Mouse (Mus musculus) ovary, postnatal 36 days (tissue): ENCODE measurements around the gene Mup5.
"Not testable (repeated sequence)": the region's sequence is repeated elsewhere in the genome, so short reads cannot be mapped to it uniquely, and the experiment has no call there.

Experiments used
- DNase-seq: peaks from one replicate; pipeline ENCODE4 v3.0.0; 2022; ENCODE audit warnings: low spot score, mixed read lengths

Gene Mup5

GRCm38 (mm10) chr4:61834952-61835708, at the start of gene Mup5:
Gene Mup5 (minus strand): TSS chr4:61835233.
- no peak for DNase-seq

- no peak for DNase-seq
Observed at GRCm38 (mm10) chr4:61858160-61858559, 23.1 kb upstream of the Mup5 start.

GRCm38 (mm10) chr4:61855831-61856698, 21.0 kb upstream of the Mup5 start:
- no peak for DNase-seq

DNA sequence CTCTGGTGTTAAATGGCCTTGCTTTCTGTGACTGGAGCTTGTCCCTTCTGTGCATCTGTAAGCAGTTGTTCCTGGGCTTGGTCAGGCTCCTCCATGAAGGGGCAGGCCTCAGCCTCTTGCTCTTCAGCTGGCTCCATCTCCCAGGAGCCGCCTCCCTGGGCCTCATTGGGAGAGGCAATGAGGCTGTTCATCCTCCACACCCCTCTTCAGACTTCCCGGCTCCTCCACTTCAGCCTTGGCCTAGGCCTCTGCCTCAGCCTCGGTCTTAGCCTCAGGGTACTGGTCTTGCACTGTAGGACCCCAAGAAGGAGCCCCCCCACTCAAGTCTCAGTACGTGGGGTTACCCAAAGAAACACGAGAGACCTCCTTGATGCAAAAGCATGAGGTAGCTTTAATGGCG, 20.3 kb upstream of the Mup5 start:
- DNase-seq, result no peak

DNA sequence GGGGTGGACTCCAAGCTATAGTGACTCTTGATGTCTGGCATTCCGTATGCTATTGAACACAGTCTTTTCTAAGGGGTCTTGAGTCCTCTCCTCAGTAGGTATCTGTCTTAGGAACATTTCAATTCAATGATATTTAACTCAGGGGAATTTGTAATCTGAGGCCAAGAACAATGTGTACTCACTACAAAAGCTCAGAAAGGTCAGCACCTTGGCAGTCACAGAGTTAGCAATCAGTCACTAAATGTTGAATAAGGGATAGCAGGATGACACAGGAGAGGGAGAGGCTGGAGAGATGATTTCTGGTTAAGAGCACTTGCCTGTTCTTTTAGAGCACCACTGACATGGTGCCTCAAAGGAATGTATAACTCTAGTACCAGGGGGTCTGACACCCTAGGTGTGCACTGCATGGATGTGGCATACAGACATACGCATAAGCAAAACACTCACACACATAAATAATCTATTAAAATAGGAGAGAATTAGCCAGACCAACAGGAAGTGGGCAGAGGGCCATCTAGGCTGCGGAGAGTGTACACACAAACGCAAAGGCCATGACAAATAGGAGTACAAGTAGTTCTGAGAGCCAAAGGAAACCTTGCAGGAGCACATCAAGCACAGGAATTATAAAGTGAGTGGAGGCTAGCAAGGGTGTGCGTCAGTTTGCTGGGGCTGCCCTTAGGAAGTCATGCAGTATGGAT, 9.9 kb upstream of the Mup5 start:
- no peak for DNase-seq

- no peak for DNase-seq
Observed at GRCm38 (mm10) chr4:61829211-61829610, 5.8 kb downstream of the Mup5 start.

DNA sequence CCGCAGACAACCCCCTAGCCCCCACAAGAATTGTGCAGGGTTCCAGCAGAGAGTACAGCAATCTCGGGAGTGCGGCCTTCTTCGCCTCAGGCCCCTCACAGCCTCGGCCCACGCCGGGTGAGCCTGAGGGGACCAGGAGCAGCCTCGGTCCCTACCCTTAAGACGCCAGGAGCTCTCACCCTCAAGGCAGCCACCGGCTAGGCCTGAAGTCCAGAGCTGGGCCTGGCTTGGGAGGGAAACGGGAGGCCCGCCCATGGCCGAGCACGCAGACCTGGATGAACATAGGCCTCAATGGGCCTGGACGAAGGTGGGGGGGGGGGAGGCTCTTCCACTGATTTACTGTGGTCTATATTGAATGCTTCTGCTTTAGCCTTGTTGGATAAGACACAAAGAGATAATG, 11.8 kb downstream of the Mup5 start:
- no peak for DNase-seq

DNA sequence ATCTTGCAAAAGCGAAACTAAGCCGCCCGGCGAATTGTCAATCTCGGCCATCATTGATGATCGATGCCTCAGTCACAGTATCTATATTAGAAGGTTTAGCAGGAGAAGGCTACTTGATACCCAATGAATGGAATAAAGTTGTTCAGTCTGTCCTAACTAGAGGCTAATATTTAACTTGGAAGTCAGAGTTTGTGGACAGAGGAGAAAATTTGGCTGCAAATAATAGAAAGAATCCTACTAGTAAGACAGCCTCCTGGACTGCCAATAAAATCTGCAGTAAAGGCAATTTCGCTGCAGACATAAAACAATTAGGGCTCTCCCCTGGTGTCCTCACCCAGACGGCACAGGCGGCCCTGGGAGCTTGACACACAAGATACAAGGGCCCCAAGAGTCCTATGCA, 12.5 kb downstream of the Mup5 start:
- not testable (repeated sequence) for DNase-seq

DNA sequence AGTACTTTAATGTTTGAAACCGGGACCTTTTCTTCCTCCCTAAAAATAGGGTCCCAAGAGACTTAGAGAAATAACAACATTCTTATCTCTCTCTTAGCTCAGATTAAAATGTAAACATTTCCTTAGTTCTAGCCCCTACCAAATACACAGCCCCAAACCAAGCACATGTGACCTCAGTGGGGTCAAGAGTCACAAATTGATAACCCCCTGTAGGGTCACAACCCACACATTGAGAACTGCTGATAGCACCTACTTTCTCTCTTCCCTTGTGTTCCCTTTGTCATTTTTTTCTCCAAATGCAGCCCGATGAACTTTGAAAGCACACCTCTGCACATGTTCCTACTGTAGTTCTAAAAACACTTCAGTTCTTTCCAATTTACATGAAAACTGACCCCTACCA, 19.4 kb downstream of the Mup5 start:
- no peak for DNase-seq

DNA sequence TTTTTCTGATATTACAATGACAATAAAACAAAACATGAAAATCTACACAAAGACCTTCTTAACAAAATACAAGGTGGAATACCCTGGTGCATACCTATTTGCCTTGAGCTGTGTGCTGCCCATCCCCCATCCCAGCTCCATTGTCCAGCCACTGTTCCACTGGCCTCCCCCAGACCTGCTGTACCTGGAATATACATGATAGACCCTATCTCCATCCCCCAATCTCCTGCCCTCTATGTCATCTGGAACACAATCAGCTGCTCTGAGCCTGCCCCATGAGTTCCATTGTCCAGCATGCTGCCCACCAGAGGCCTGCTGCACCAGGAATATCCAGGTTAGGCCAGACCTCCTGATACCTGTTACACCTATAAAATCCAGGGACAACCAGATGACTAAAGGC, 21.6 kb downstream of the Mup5 start:
- no peak for DNase-seq

DNA sequence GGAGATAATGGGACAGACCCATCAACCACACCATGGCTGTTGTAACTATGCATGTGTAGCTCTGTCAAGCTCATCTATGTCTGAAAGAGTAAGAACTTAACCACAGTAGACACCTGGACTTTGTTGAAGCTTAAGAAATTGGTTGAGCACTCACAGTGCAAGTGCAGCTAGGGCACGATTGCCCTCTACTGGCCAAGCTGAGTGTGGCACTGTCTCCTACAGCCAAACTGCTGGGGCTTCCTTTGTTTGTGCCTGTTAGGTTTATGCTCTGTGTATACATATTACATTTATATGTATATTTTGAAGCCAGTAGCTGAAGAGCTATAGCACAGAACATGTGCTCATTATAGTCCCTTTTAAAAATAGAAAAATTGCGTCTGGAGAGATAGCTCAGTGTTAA, 23.8 kb downstream of the Mup5 start:
- DNase-seq, result peak; percentile 31

DNA sequence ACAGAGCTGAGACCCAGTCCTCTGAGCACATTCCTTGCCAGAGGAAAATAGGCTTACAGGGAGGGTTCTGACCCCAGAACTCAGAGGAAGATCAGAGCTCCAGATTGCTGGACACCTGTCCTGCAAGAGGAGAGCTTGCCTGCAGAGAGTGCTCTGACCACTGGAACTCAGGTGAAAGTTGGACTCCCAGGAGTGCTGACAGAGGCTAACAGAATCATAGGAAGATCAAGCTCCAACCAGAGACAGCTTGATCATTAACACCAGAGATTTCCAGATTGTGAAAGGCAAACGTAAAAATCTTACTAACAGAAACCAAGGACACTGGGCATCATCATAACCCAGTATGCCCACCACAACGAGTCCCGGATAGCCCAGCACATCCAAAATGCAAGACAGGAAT, 26.1 kb downstream of the Mup5 start:
- not testable (repeated sequence) for DNase-seq

DNA sequence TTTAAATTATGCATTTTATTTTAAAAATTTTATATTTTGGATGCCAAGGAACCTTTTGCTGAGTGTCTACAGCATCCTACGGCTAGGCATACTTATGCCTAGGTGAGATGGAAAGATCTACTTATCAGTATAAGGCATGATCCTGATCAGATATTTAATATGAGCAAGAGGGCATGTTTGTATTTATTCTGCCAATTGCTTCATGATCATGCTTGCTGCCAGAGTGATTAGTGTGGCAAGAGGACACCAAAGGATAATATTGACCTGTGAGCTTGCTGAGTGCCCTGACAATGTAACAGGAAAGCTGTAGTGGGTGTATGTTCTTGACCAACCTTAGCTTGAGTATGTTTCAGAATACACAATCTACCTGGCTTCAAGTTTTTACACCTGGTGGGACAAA, 45.3 kb downstream of the Mup5 start:
- DNase-seq, result not testable (repeated sequence)

GRCm38 (mm10) chr4:61784231-61784630, 50.8 kb downstream of the Mup5 start:
- not testable (repeated sequence) for DNase-seq

DNA sequence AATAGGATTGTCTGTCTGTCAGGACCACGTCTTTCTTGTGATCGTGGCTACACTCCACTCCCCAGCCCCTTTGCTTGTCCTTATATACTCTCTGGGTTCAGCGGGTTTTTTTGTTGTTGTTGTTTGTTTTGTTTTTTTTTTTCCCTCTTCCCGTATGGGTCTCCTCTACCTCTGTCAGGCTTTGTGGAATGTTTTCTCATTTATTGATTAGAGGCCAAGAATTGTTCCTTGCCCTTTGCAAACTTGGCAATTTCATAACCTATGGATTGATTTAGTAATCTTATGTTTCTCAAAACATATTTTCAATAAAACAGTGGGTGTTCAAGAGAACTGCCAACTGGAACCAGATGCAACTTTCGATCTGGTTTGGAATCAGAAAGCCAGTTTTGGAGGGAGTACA, 52.9 kb downstream of the Mup5 start, which contains the start of gene Mup19:
Mup19 (minus strand) TSS at position 101 of the 400 bp plus-strand sequence.
- DNase-seq, result not testable (repeated sequence)
